Mouse (Mus musculus) spleen, postnatal 36 days (tissue): Measurements from ENCODE around the gene Inhbe.
"Not testable (repeated sequence)": the region's sequence is repeated elsewhere in the genome, so short reads cannot be mapped to it uniquely, and the experiment has no call there.

Experiments
- DNase-seq, 2 experiments: peaks; one replicate each; pipeline ENCODE4 v3.0.0; 2022; ENCODE audit warnings: low spot score in 2 of 2, mixed read lengths in 1 of 2

The Inhbe gene

DNA sequence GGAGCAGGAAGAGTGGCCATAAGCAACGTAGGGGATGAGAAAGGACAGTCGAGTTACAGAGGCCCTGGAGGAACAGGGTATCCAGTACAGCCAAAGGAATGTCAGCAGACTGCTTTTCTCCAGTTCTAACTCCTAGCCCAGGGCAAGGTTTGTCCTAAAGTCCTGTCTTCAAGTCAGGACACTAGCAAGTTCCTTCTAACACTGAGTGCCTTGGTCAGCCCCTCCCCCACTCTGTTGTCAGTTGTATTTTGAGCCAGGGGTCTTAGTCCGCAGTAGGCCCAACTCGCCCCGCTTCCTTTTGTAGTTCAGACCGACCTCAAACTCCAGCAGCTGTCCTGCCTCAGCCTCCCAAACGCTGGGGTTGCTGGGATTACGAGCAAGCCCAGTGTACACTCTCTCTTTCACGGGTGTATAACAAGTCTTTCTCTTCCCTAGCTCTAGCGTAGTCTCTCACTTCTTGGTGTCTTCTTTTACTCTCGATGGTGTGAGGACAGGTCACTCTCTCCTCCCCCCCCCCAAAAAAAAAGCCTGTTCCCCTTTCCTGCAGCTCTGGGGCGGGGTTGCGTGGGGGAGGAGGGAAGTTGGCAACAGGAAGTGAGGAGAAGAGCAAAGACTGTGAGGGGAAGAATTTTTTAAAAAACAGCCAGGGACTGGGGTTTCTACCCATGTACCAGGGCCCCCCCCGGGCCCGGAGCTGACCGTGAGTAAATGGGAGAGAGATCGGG lies 30.9 kb downstream of the Inhbe start:
- peak; percentile 77 to 83 for DNase-seq

DNA sequence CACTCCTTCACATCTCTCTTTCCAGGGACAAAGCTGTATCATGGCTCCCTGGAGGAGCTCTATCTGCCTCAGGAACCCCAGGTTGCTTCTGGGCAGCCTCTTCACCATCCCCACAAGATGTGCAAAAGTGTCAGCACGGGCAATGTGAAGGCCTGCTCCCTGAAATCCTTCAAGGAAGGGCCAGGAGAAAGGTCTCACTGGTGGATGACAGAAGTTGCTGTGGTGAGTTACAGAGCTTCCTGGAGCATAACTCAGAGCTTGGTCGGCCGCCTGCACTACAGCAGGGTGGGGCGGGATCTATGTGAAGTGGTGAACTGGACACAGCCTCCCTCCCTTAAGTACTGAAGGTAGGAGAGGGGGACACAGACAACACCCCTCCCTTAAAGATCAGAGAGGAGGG lies 31.5 kb downstream of the Inhbe start:
- no peak for DNase-seq

GRCm38 (mm10) chr10:127322178-127322577 lies 32.0 kb downstream of the Inhbe start:
- DNase-seq: no peak

DNA sequence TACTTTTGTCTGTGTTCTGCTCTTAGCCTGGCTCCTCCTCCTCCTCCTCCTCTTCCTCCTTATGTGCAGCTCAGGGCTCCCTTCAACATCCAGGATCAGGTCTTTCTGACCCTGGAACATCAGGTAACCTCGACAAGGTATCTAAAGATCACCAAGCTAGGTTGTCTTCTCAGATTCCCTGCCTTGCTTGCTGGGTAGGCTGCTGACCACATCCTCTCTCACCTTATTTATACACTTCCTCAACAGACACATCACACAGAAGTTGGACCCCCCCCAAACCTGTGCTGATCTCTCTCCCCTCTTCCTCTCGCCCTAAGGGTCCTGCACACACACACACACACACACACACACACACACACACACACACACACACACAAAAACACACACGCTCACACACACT lies 32.6 kb downstream of the Inhbe start, which contains the start of gene Arhgap9:
TSS of gene Arhgap9 (plus strand) at position 344 of the 400 bp plus-strand sequence.
- peak; percentile 57 to 61 for DNase-seq

DNA sequence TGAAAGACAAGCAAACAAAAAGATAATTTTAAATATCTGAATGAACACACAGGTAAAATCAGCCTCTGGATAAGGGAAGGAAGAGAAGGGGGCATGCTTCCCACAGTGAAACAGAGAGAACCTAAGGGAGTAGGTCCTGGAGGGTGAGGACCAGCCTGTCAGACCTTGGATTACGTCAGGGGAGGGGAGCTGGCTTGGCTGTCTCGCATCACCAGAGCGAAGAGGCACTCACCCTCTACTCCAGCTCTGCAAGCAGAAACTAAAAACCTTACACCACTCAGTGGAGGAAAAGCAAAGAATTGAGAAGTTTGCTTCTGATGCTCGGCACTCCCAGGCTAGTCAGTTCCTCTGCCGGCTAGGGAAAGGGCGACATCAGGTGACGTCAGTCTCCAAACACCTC lies 34.2 kb downstream of the Inhbe start:
- no peak for DNase-seq

- DNase-seq: no peak
These were observed 36.2 kb downstream of the Inhbe start for GRCm38 (mm10) chr10:127318009-127318408.

DNA sequence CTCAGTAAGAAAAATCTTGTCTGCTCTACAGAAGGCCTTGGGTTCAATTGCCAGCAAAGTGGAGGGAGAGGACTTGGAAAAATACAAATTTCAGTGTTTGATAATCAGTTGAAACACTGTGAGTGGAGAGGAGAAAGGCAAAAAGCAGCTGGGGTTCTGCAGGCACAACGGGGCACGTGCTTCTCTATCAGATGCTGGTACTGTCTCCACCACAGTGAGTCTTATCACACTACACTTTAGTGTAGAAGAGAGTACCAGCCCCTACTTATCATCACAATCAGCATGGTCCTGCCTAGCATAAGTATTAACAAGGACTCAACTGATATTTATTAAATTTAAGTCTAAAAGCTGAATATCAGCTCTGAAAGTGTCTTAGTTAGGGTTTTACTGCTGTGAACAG lies 36.9 kb downstream of the Inhbe start:
- no peak for DNase-seq

DNA sequence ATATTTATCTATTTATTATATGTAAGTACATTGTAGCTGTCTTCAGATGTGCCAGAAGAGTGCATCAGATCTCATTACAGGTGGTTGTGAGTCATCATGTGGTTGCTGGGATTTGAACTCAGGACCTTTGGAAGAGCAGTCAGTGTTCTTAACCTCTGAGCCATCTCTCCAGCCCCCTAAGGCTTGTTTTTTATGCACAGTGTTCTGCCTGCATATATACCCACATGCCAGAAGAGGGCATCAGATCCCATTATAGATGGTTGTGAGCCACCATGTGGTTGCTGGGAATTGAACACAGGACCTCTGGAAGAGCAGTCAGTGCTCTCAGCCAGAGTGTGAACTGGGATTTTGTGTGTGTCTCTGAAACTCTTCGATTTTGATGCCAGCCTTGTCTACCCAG lies 39.3 kb downstream of the Inhbe start:
- DNase-seq: not testable (repeated sequence)

- not testable (repeated sequence) for DNase-seq
These were observed 40.7 kb downstream of the Inhbe start for GRCm38 (mm10) chr10:127313516-127313915.

- DNase-seq: no peak
These were observed 41.4 kb downstream of the Inhbe start for GRCm38 (mm10) chr10:127312858-127313257.

- DNase-seq: peak; percentile 77 to 82
These were observed 41.9 kb downstream of the Inhbe start for GRCm38 (mm10) chr10:127312356-127312676.

DNA sequence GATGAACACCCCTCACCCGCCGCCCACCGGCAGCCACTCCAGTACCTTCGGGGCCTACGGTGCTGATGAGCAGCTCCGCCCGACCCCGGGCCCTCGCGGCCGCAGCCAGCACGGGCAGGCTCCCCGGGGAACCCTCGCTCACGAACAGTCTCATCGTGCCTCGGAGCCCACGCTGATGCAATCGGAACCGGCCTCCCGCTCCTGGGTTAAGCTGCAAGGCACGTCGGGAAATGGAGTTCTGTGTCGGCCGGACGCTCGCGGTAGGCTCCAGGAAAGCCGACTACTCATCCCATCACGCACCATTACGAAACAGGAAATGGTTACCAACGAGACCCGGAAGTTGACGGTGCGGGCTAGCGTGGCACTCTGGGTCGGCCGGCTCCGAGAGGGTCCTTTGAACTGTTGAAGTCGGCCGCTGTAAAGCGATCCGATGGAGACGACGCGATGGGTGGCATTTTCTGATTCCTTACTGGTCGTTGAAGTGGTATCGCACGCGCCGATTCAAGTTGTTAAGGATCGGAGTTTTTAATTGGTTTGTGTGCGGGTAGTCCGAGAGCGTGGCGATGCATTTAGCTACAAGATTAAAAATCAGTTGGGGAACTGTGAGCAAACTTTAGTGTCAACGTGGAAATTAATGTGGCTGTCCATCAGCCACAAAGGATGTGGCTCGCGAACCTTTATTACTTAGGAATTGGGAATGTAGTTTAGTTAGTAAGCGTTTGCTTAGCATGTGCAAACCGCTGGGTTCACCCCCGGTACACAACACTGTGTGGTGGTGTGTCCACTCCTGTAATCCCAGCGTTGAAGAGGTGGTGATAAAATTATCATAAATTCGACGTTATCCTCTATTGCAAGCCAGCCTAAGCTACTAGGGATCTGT lies 42.5 kb downstream of the Inhbe start, which contains the start of gene Mars:
TSS of gene Mars (minus strand) at position 311 of the 880 bp plus-strand sequence.
- DNase-seq: peak; percentile 96 to 97

- no peak for DNase-seq
These were observed 43.4 kb downstream of the Inhbe start for GRCm38 (mm10) chr10:127310523-127311475.

DNA sequence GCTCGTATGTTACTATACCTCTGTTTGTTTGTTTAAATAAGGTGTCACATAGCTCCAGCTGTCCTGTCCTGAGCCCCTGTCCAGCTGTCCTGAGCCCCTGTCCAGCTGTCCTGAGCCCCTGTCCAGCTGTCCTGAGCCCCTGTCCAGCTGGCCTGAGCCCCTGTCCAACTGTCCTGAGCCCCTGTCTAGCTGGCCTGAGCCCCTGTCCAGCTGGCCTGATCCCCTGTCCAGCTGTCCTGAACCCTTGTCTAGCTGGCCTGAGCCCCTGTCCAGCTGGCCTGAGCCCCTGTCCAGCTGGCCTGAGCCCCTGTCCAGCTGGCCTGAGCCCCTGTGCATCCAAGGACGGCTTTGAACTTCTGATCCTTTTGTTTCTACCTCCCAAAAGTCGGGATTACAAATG lies 45.0 kb downstream of the Inhbe start:
- not testable (repeated sequence) for DNase-seq

DNA sequence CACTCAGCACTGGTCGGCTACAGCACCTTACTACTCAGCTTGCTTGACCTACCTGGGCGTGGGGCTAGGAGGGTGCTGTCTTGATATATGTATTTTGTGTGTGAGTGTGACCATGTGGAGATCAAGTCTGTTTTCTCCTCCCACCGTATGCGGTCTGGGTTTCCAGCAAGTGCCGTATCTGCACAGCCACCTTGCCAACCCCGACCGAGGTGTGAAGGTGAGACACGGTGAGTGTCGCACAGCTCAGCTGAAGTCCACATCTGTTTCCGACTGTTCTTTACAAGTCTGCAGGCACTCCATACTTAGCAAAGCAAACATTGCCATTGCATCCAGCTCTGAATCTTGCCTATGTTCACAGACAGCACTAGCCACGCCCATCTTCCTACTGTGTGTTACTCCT lies 51.1 kb downstream of the Inhbe start:
- no peak for DNase-seq

- no peak for DNase-seq
These were observed 53.9 kb downstream of the Inhbe start for GRCm38 (mm10) chr10:127300361-127300760.
